Mouse (Mus musculus) liver, embryonic 11.5 days (tissue): ENCODE measurements around the gene Rnase1. TPM values are rescaled to one million over a fixed set of nuclear protein-coding genes. Genes with fewer than 3 reads are reported as not detected.
"Not testable (repeated sequence)": the region's sequence is repeated elsewhere in the genome, so short reads cannot be mapped to it uniquely, and the experiment has no call there.

Experiments
- ATAC-seq: fragments of 200-750 bp; cut with Nextera tagmentation; replicated peaks from 2 replicates; pipeline ENCODE4 v1.8.0; 2017; ENCODE audit warnings: moderate number of reproducible peaks, mild to moderate bottlenecking, moderate TSS enrichment, moderate library complexity; ENCODE audit not compliant: low FRiP score
- DNase-seq: peaks from one replicate; pipeline ENCODE4 v3.0.0-alpha.2; 2017; ENCODE audit warnings: low spot score
- H3K27ac ChIP-seq: fragments of 300-500 bp; sonication (generic); 2 replicates; pipeline ENCODE4 v1.5.1; 2014; ENCODE audit warnings: mild to moderate bottlenecking, low read depth, low read length, control low read depth
- H3K27me3 ChIP-seq: fragments of 300-500 bp; sonication (generic); replicated peaks from 2 replicates; pipeline ENCODE4 v1.6.1; 2014; ENCODE audit warnings: low read length, mixed read lengths; ENCODE audit not compliant: control insufficient read depth, insufficient read depth
- H3K36me3 ChIP-seq: fragments of 300-500 bp; sonication (generic); 2 replicates; pipeline ENCODE4 v1.6.1; 2014; ENCODE audit warnings: mild to moderate bottlenecking, low read length, moderate library complexity, mixed read lengths; ENCODE audit not compliant: control insufficient read depth, insufficient read depth
- H3K4me1 ChIP-seq: fragments of 300-500 bp; sonication (generic); replicated peaks from 2 replicates; pipeline ENCODE4 v1.6.1; 2014; ENCODE audit warnings: low read length, mixed read lengths; ENCODE audit not compliant: control insufficient read depth, insufficient read depth
- H3K4me2 ChIP-seq: fragments of 300-500 bp; sonication (generic); 2 replicates; pipeline ENCODE4 v1.6.1; 2014; ENCODE audit warnings: mild to moderate bottlenecking, control low read depth, moderate library complexity
- H3K4me3 ChIP-seq: fragments of 300-500 bp; sonication (generic); 2 replicates; pipeline ENCODE4 v1.5.1; 2014; ENCODE audit warnings: low read depth, low read length, control low read depth
- H3K9ac ChIP-seq: fragments of 300-500 bp; sonication (generic); 2 replicates; pipeline ENCODE4 v1.6.1; 2014; ENCODE audit warnings: low read depth, low read length, control low read depth
- H3K9me3 ChIP-seq: fragments of 300-500 bp; sonication (generic); 2 replicates; pipeline ENCODE4 v1.6.1; 2016; ENCODE audit warnings: low read length, inconsistent platforms, mixed read lengths; ENCODE audit not compliant: control insufficient read depth
- WGBS: fragments of 180-500 bp; shearing (Covaris S2); extraction: QIAGEN DNeasy Blood & Tissue Kit; methylation state at CpG from one replicate; pipeline ENCODE4 v1.1.7; 2014; 5-methylcytosine and 5-hydroxymethylcytosine counted together
- polyA plus RNA-seq: library from polyadenylated mRNA; unstranded; fragments of >200 nt; fragmentation: Nextera tagmentation; extraction: Ambion mirVana; gene quantifications from 2 replicates; pipeline ENCODE4 v1.2.1, GENCODE M21; 2014

Rnase1 gene
- polyA plus RNA-seq, 1 experiment from 2014 or later = not detected

DNA sequence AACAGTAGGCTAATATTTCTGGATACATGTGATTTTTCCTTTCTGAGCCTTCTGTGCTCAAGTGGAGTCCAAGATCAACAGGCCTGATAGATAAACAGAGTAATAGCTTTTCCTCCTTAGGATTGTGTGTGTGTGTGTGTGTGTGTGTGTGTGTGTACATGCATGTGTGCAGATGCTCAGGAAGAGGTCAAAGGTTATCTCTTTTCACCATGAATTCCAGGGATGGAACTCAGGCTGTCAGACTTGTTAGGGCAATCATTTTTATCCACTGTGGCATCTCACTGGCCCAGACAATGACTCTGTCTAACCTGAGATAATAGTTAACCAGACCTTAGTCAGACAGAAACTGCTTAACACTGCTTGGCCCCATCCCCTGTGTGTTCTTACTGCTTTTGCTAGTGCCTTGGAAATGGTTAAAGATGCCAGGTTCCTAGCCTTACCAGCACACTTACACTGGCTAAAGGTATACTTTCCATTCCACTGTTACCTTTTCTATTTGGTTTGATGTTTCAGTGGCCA lies 40.1 kb downstream of the Rnase1 start:
- no peak overlapping the region for H3K27ac ChIP-seq
- DNase-seq (no peak), ATAC-seq (no peak)
- no peak overlapping the region for H3K4me2 ChIP-seq
- H3K4me3 ChIP-seq = no peak overlapping the region
- H3K9me3 ChIP-seq = no peaks in the 10 kb centered on the region
- H3K27me3 ChIP-seq = no peaks in the 10 kb centered on the region
- peaks cover 5% of the 10 kb centered on the region; the same call in 1 of the 2 replicates for H3K4me1 ChIP-seq
- no peak overlapping the region for H3K9ac ChIP-seq
- H3K36me3 ChIP-seq = no peaks in the 10 kb centered on the region

DNA sequence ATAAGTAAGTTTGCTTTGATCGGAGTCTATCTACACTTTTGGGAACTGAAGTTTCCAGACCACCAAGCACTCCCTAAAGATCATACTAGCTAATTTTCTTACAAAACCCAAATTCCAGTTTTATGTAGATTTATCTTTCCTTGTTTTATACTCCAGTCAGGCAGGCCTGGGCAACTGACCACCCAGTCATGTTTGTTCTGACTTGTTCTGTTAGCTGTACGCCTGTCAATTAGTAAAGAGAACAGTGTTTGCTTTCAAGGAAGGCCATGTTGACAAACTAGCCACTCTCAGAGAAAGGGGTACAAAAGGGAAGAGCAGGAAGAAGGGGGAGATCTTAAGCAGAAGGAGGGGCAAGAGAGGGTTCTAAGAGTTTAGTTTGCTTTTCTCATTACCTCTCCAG lies 42.2 kb downstream of the Rnase1 start:
- H3K4me3 ChIP-seq = no peak overlapping the region
- no peaks in the 10 kb centered on the region for H3K27me3 ChIP-seq
- H3K36me3 ChIP-seq = no peaks in the 10 kb centered on the region
- 81% methylated on average over 2 of the region's 2 CpGs for WGBS
- DNase-seq (no peak), ATAC-seq (no peak)
- no peak overlapping the region for H3K27ac ChIP-seq
- no peak overlapping the region; the same call in 1 of the 2 replicates for H3K9ac ChIP-seq
- H3K4me2 ChIP-seq = no peak overlapping the region
- H3K9me3 ChIP-seq = no peaks in the 10 kb centered on the region
- H3K4me1 ChIP-seq = peaks cover 5% of the 10 kb centered on the region; the same call in 1 of the 2 replicates

DNA sequence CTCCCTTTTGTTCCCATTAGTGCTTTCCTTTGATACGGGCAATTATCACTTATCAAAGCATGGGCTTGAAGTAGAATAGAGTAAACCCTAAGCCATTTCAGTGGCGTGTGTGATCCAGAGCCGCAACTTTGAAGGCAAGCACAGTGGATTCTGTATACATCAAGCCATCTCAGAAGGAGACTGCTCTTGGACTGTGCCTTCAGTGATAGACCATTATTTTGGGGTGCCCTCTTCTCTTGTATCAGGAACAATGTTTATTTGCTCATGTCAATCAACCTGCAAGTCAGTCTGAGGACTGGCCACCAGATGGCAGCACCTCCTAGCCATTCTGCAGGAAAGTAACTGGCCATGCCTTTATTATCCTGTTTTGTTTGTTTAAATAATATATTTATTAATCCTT lies 43.4 kb downstream of the Rnase1 start:
- Histone ChIP-seq H3K4me1 (peaks cover 5% of the 10 kb centered on the region; the same call in 1 of the 2 replicates), H3K36me3 (no peaks in the 10 kb centered on the region), H3K9me3 (no peaks in the 10 kb centered on the region), H3K4me2 (no peak overlapping the region), H3K4me3 (no peak overlapping the region), H3K27me3 (no peaks in the 10 kb centered on the region), H3K9ac (no peak overlapping the region), H3K27ac (no peak overlapping the region)
- DNase-seq = peak; percentile 51
- 58% methylated on average over 3 of the region's 3 CpGs for WGBS
- no peak for ATAC-seq

DNA sequence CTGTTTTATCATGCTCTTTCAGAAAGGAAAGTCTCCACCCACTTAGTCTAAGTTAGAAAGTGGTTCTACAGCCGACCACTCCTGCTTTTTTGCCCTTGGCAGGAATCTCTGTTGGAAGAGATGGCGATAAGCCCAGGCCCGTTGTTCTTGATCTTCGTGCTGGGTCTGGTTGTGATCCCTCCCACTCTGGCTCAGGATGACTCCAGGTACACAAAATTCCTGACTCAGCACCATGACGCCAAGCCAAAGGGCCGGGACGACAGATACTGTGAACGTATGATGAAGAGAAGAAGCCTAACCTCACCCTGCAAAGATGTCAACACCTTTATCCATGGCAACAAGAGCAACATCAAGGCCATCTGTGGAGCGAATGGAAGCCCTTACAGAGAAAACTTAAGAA lies 45.3 kb downstream of the Rnase1 start:
- H3K4me2 ChIP-seq = no peak overlapping the region
- 73% methylated on average over 9 of the region's 9 CpGs for WGBS

DNA sequence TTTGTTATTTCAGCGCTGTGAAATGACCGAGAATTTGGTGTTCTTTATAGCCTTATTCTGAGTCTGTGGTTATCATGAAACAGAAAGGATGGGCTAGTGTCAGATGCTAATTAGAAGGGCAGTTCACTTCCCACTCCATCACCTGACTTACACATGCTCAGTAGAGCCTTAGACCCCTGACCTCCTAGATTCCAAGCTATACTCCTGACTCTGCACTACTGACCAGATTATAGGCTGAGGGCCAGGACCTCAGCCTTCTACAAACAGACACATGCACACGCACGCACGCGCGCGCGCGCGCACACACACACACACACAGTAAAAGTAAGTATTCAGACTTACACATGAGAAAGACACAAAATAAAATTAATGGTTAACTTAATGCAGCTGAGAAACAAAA lies 47.7 kb downstream of the Rnase1 start:
- Histone ChIP-seq H3K4me3 (no peak overlapping the region), H3K9ac (no peak overlapping the region), H3K36me3 (no peaks in the 10 kb centered on the region), H3K4me1 (no peaks in the 10 kb centered on the region), H3K27me3 (no peaks in the 10 kb centered on the region), H3K9me3 (no peaks in the 10 kb centered on the region), H3K27ac (no peak overlapping the region), H3K4me2 (no peak overlapping the region)
- DNase-seq (no peak), ATAC-seq (no peak)
- WGBS = 93% methylated on average over 11 of the region's 11 CpGs

More for the DNA sequence above, 45.3 kb downstream of the Rnase1 start:
- Histone ChIP-seq H3K9me3 (no peaks in the 10 kb centered on the region), H3K27me3 (no peaks in the 10 kb centered on the region), H3K36me3 (no peaks in the 10 kb centered on the region), H3K9ac (no peak overlapping the region), H3K4me3 (no peak overlapping the region), H3K27ac (no peak overlapping the region), H3K4me1 (peaks cover under 1% of the 10 kb centered on the region; the same call in 1 of the 2 replicates)
- ATAC-seq (no peak), DNase-seq (no peak)

DNA sequence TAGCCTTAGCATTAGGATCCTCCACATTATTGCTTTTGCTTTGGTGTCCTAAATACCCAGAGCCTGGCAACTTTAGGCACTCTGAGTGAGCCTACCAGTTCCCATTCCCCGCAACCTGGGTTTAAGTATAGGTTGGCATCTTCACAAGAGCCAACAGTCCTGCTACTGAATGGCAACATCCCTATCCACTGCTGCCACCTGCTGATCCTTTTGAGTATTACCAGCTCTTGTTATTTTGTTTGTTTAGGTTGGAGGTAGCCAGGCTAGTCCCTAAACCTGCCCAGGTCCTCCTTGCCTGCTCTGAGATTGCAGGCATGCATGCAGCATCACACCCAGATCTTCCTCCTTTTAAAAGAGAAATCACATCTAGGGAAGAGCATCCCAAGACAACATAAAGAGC lies 48.3 kb downstream of the Rnase1 start:
- DNase-seq, H3K27ac ChIP-seq, H3K36me3 ChIP-seq, H3K4me2 ChIP-seq, H3K4me3 ChIP-seq, H3K9ac ChIP-seq, H3K4me1 ChIP-seq, H3K27me3 ChIP-seq, H3K9me3 ChIP-seq: not testable (repeated sequence)
- ATAC-seq = peak; percentile 50; the same call in 1 of the 2 replicates
- 36% methylated on average over 1 of the region's 1 CpGs for WGBS

DNA sequence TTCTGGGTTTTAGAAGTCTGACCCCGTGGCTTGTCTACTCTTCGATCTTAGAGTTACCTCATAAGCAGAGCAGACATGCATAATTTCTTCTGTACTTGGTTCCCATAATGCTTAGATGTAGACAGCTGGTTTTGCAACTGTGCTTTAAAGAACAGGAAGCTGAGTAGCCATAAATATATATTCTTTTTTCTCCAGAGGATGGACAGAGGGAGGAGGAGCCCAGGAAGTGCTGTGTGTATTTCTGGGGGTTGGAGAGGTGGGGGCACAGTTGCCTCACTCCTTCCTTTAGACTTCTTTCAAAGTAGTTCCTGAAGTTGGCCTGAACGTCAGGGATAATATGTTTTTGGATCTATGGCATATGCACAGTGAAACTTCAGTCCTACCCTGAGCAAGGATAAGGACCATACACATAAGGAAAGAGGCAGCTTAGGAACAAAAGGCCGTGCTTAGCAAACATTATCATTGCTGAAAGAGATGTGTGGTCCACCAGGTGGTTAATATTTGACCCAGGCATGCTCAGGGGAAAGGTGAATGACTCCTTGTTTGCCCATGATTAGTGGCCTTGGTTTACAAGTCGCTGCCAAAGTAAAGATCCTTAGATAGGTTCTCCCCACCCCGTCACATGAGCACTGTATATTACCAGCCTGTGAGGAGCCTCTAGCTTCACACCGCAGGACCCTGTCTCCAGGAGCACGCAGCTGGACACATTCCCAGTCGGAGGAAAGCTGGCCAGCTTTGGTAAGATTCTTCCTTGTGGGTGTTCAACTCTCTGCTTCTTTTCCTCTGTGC lies 50.7 kb downstream of the Rnase1 start:
- Histone ChIP-seq H3K4me1 (no peaks in the 10 kb centered on the region), H3K4me2 (peak overlapping the region; percentile 17), H3K27ac (no peak overlapping the region), H3K27me3 (no peaks in the 10 kb centered on the region), H3K9me3 (no peaks in the 10 kb centered on the region), H3K4me3 (no peak overlapping the region), H3K9ac (no peak overlapping the region), H3K36me3 (no peaks in the 10 kb centered on the region)
- ATAC-seq (no peak), DNase-seq (no peak)
- WGBS = 57% methylated on average over 9 of the region's 9 CpGs
